Mouse (Mus musculus) liver, embryonic 14.5 days (tissue): Measurements from ENCODE around the gene Map2k3. TPM values are rescaled to one million over a fixed set of nuclear protein-coding genes. Genes with fewer than 3 reads are reported as not detected.
"Not testable (repeated sequence)": the region's sequence is repeated elsewhere in the genome, so short reads cannot be mapped to it uniquely, and the experiment has no call there.

Experiments
- ATAC-seq: fragments of 200-750 bp; cut with Nextera tagmentation; 2 replicates; pipeline ENCODE4 v1.8.0; 2017; ENCODE audit warnings: moderate number of reproducible peaks, mild to moderate bottlenecking, moderate library complexity; ENCODE audit not compliant: insufficient read depth
- DNase-seq, 3 experiments: peaks; one replicate each; pipeline ENCODE4 v3.0.0-alpha.2; 2012 to 2013; ENCODE audit warnings: low read depth in 3 of 3, low spot score in 3 of 3
- H3K27ac ChIP-seq: fragments of 300-500 bp; sonication (generic); 2 replicates; pipeline ENCODE4 v1.5.1; 2014; ENCODE audit warnings: moderate library complexity, mild to moderate bottlenecking, control low read depth, inconsistent platforms
- H3K27me3 ChIP-seq: fragments of 300-500 bp; sonication (generic); 2 replicates; pipeline ENCODE4 v1.6.1; 2014; ENCODE audit warnings: mild to moderate bottlenecking, low read length, moderate library complexity; ENCODE audit not compliant: control insufficient read depth, insufficient read depth
- H3K36me3 ChIP-seq: fragments of 300-500 bp; sonication (generic); replicated peaks from 2 replicates; pipeline ENCODE4 v1.6.1; 2014; ENCODE audit warnings: low read depth; ENCODE audit not compliant: control insufficient read depth, insufficient read depth
- H3K4me1 ChIP-seq, 2 experiments: fragments of 200-500 bp in 1 of 2; fragments of 300-500 bp in 1 of 2; sonication (generic) in 1 of 2; replicated peaks; 2 replicates each; pipeline ENCODE4 v1.6.1; 2012 to 2014; ENCODE audit warnings: antibody characterized with exemption in 1 of 2, inconsistent platforms in 1 of 2, low read length in 1 of 2; ENCODE audit not compliant: control insufficient read depth in 2 of 2, insufficient read depth in 2 of 2
- H3K4me2 ChIP-seq: fragments of 300-500 bp; sonication (generic); 2 replicates; pipeline ENCODE4 v1.6.1; 2014; ENCODE audit warnings: low read depth, mild to moderate bottlenecking, control low read depth, moderate library complexity
- H3K4me3 ChIP-seq, 2 experiments: fragments of 200-500 bp in 1 of 2; fragments of 300-500 bp in 1 of 2; sonication (generic) in 1 of 2; 2 replicates each; pipeline ENCODE4 v1.5.1; 2012 to 2014; ENCODE audit warnings: low read depth in 2 of 2, low read length in 2 of 2, mild to moderate bottlenecking in 2 of 2, control low read depth in 1 of 2, inconsistent platforms in 1 of 2, moderate library complexity in 1 of 2; ENCODE audit not compliant: insufficient read depth in 1 of 2
- H3K9ac ChIP-seq: fragments of 300-500 bp; sonication (generic); replicated peaks from 2 replicates; pipeline ENCODE4 v1.6.1; 2014; ENCODE audit warnings: mild to moderate bottlenecking, control low read depth, moderate library complexity
- H3K9me3 ChIP-seq: fragments of 300-500 bp; sonication (generic); 2 replicates; pipeline ENCODE4 v1.6.1; 2016; ENCODE audit warnings: low read length, mixed read lengths; ENCODE audit not compliant: control insufficient read depth
- CTCF ChIP-seq: IDR thresholded peaks from 2 replicates; pipeline ENCODE4 v1.5.1; 2016; ENCODE audit warnings: antibody characterized with exemption, low read depth, control low read depth
- EP300 ChIP-seq: IDR thresholded peaks from 2 replicates; pipeline ENCODE4 v1.6.1; 2016; ENCODE audit warnings: antibody characterized with exemption, low read depth
- WGBS: fragments of 180-500 bp; shearing (Covaris S2); extraction: QIAGEN DNeasy Blood & Tissue Kit; methylation state at CpG from one replicate; pipeline ENCODE4 v1.1.7; 2014; ENCODE audit not compliant: insufficient replicate concordance; 5-methylcytosine and 5-hydroxymethylcytosine counted together
- polyA plus RNA-seq, 2 experiments: library from polyadenylated mRNA; depleted of rRNA in 1 of 2; stranded (reverse) in 1 of 2; unstranded in 1 of 2; fragments of >200 nt; fragmentation: Nextera tagmentation in 1 of 2; extraction: Ambion mirVana in 1 of 2; gene quantifications; 2 replicates each; pipeline versions ENCODE4 v1.2.1 to v1.2.3; 2012 to 2014

The Map2k3 gene
- 37.0 and 44.7 TPM in 2 replicates for polyA plus RNA-seq (2012; rRNA removed)
- 100 and 124 TPM in 2 replicates for polyA plus RNA-seq (2014; fragmentation: Nextera tagmentation; extraction: Ambion mirVana)

DNA sequence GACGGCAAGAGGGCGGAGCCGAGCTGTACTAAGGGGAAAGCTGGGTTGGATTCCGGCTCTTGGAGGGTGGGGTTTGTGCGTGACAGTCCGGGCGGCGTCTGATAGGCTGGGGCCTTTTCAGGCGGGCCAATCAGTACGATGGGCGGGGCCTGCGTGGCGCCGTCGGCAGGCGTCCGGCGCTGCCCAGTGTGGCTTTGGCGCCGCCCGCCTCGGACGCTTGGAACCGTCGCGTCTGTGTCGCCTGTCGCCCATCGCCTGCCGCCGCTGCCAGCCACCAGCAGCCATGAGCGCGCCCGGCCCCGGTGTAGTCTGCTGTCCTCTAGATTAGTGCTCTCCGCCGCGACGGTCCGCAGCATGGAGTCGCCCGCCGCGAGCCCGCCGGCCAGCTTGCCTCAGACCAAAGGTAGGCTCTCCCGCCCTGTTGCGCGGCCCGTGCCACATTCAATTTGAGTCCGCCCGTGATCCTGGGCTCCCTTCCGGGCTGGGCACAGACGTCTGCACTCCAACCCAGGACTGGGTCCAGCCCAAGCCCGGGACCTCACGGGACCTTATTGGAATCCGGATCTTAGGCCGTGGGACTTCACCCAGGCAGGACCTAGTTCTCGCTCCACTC, at the start of gene Map2k3:
Gene Map2k3, plus strand, starts transcription at position 165 of the 613 bp plus-strand sequence.
- peaks cover 8% of the 10 kb centered on the region for H3K36me3 ChIP-seq
- 0% methylated on average over 59 of the region's 59 CpGs for WGBS
- DNase-seq (peak; percentile 95 to 96 (median 95)), ATAC-seq (peak; percentile 82)
- H3K4me2 ChIP-seq, result peak within 1 kb of the TSS; percentile 77
- H3K4me3 ChIP-seq, result peak within 1 kb of the TSS; percentile 91 to 95
- peak within 1 kb of the TSS; percentile 99 for H3K9ac ChIP-seq
- peaks cover 44 to 58% of the 10 kb centered on the region in 2 experiments for H3K4me1 ChIP-seq
- TF ChIP-seq CTCF (no peak), EP300 (no peak)
- H3K27ac ChIP-seq, result peak within 1 kb of the TSS; percentile 85
- H3K27me3 ChIP-seq, result no peaks in the 10 kb centered on the region
- no peaks in the 10 kb centered on the region for H3K9me3 ChIP-seq

DNA sequence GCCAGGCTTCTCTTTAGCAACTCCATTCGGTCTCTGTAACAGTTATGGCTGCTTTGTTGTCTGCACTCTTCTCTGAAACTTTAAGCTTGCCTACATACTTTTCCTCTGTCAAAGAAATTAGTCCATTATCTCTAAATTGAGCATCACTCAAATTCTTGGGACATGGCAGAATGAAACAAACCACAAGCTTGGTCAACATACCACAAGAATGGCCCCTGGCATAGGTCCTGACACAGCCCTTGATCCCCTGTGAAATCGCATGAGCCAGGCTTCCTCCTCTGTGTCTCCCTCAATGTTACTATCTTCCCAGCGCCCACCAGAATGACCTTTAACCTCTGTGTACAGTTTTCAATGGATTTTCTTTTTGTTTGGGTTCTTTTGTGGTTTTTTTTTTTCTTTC, 49.4 kb upstream of the Map2k3 start:
- H3K4me1 ChIP-seq, result peaks cover 7 to 8% of the 10 kb centered on the region in 2 experiments
- H3K27me3 ChIP-seq, result no peaks in the 10 kb centered on the region
- no peak overlapping the region for H3K9ac ChIP-seq
- no peak for ATAC-seq
- H3K36me3 ChIP-seq, result no peaks in the 10 kb centered on the region
- no peak overlapping the region for H3K4me3 ChIP-seq
- DNase-seq, result no peak
- WGBS, result 54% methylated on average over 3 of the region's 3 CpGs
- no peak overlapping the region for H3K27ac ChIP-seq
- TF ChIP-seq EP300 (no peak), CTCF (no peak)
- no peak overlapping the region for H3K4me2 ChIP-seq
- H3K9me3 ChIP-seq, result no peaks in the 10 kb centered on the region

DNA sequence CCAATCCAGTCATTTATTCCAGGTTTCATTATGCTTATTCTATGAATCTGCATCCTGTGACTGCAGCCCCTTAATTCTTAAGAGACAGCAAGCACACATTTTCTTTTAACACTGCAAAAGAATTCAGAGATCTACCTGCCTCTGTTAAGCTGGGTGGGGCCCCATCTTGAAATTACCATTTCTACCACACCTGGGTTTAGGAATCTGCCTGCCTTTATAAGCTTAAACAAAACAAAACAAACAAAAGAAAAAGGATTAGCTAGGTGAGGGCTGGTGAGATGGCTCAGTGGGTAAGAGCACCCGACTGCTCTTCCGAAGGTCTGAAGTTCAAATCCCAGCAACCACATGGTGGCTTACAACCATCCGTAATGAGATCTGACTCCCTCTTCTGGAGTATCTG, 44.8 kb upstream of the Map2k3 start:
- H3K27ac ChIP-seq, H3K4me3 ChIP-seq, H3K4me1 ChIP-seq, H3K9me3 ChIP-seq, H3K4me2 ChIP-seq, H3K36me3 ChIP-seq, ATAC-seq, H3K27me3 ChIP-seq, DNase-seq, H3K9ac ChIP-seq: not testable (repeated sequence)
- WGBS, result 89% methylated on average over 2 of the region's 3 CpGs

GRCm38 (mm10) chr11:60889861-60890260, 42.0 kb upstream of the Map2k3 start:
- no peak overlapping the region for H3K4me3 ChIP-seq
- DNase-seq, result no peak
- no peaks in the 10 kb centered on the region for H3K4me1 ChIP-seq
- H3K27ac ChIP-seq, result no peak overlapping the region
- ATAC-seq, result no peak
- TF ChIP-seq CTCF, result no peak
- no peak for TF ChIP-seq EP300
- H3K36me3 ChIP-seq, result no peaks in the 10 kb centered on the region
- H3K27me3 ChIP-seq, result no peaks in the 10 kb centered on the region
- 42% methylated on average over 2 of the region's 2 CpGs for WGBS
- H3K4me2 ChIP-seq, result no peak overlapping the region
- H3K9ac ChIP-seq, result no peak overlapping the region
- H3K9me3 ChIP-seq, result no peaks in the 10 kb centered on the region

GRCm38 (mm10) chr11:60890286-60890685, 41.5 kb upstream of the Map2k3 start:
- Histone ChIP-seq H3K4me1 (no peaks in the 10 kb centered on the region), H3K4me2 (no peak overlapping the region), H3K27me3 (no peaks in the 10 kb centered on the region), H3K9me3 (no peaks in the 10 kb centered on the region), H3K9ac (no peak overlapping the region), H3K36me3 (no peaks in the 10 kb centered on the region), H3K27ac (no peak overlapping the region), H3K4me3 (no peak overlapping the region)
- DNase-seq (no peak), ATAC-seq (no peak)
- TF ChIP-seq CTCF (no peak), EP300 (no peak)
- 53% methylated on average over 6 of the region's 6 CpGs for WGBS
